Mouse (Mus musculus) MEL (cell line): ENCODE results near the gene Grm5. TPM values are rescaled to one million over a fixed set of nuclear protein-coding genes. Genes with fewer than 3 reads are reported as not detected.
A peak's percentile ranks its signal among the peaks of the same experiment; 100 is the strongest.

Source experiments
- DNase-seq: peaks from one replicate; pipeline ENCODE4 v3.0.0; 2011; ENCODE audit warnings: low read depth, low spot score
- H3K27ac ChIP-seq: 2 replicates; pipeline ENCODE4 v1.5.1; 2012; ENCODE audit warnings: low read depth, mild to moderate bottlenecking, control low read depth, low read length, moderate library complexity; ENCODE audit not compliant: control insufficient read depth
- H3K27me3 ChIP-seq, 2 experiments: fragments of 150-350 bp in 1 of 2; sonication (generic) in 1 of 2; 2 replicates each; pipeline ENCODE4 v1.6.1; 2012; ENCODE audit warnings: low read length in 2 of 2, mild to moderate bottlenecking in 2 of 2, improper control_type of control experiment in 1 of 2, moderate library complexity in 1 of 2; ENCODE audit not compliant: insufficient read depth in 2 of 2, control insufficient read depth in 1 of 2
- H3K36me3 ChIP-seq, 2 experiments: 2 replicates each; pipeline ENCODE4 v1.6.1; 2012 to 2014; ENCODE audit warnings: low read length in 2 of 2, improper control_type of control experiment in 1 of 2, inconsistent platforms in 1 of 2, mild to moderate bottlenecking in 1 of 2; ENCODE audit not compliant: insufficient read depth in 2 of 2, control insufficient read depth in 1 of 2
- H3K4me1 ChIP-seq, 2 experiments: fragments of 150-350 bp in 1 of 2; sonication (generic) in 1 of 2; 2 replicates each; pipeline ENCODE4 v1.6.1; 2012; ENCODE audit warnings: low read length in 2 of 2, improper control_type of control experiment in 1 of 2, mild to moderate bottlenecking in 1 of 2; ENCODE audit not compliant: insufficient read depth in 2 of 2, control insufficient read depth in 1 of 2
- H3K4me3 ChIP-seq, 2 experiments: fragments of 150-350 bp in 1 of 2; sonication (generic) in 1 of 2; 2 replicates each; pipeline ENCODE4 v1.5.1; 2012; ENCODE audit warnings: low read depth in 2 of 2, low read length in 2 of 2, mild to moderate bottlenecking in 2 of 2, moderate library complexity in 2 of 2, control low read depth in 1 of 2, improper control_type of control experiment in 1 of 2; ENCODE audit not compliant: control insufficient read depth in 1 of 2, insufficient read depth in 1 of 2
- H3K79me2 ChIP-seq: 2 replicates; pipeline ENCODE4 v1.6.1; 2012; ENCODE audit warnings: mild to moderate bottlenecking, low read length, moderate library complexity; ENCODE audit not compliant: control insufficient read depth, poor library complexity, insufficient read depth
- H3K9ac ChIP-seq: 2 replicates; pipeline ENCODE4 v1.6.1; 2012; ENCODE audit warnings: low read depth, mild to moderate bottlenecking, control low read depth, low read length, moderate library complexity; ENCODE audit not compliant: control insufficient read depth, poor library complexity, severe bottlenecking
- H3K9me3 ChIP-seq: fragments of 150-350 bp; sonication (generic); replicated peaks from 2 replicates; pipeline ENCODE4 v1.6.1; 2012; ENCODE audit warnings: mild to moderate bottlenecking, low read length, improper control_type of control experiment, moderate library complexity; ENCODE audit not compliant: insufficient read depth
- CTCF ChIP-seq, 3 experiments: IDR thresholded peaks in 2 of 3; conservative IDR thresholded peaks in 1 of 3; 2 replicates each; pipeline ENCODE4 v1.5.1; 2011 to 2012; ENCODE audit warnings: low read length in 3 of 3, low read depth in 2 of 3, mild to moderate bottlenecking in 2 of 3, improper control_type of control experiment in 1 of 3, inconsistent platforms in 1 of 3, mixed read lengths in 1 of 3, moderate library complexity in 1 of 3; ENCODE audit not compliant: control insufficient read depth in 1 of 3, insufficient read depth in 1 of 3, poor library complexity in 1 of 3, severe bottlenecking in 1 of 3
- ELF1 ChIP-seq: IDR thresholded peaks from 2 replicates; pipeline ENCODE4 v1.6.1; 2014; ENCODE audit warnings: low read depth, mild to moderate bottlenecking, inconsistent platforms, low read length, improper control_type of control experiment, moderate library complexity
- EP300 ChIP-seq, 2 experiments: IDR thresholded peaks; 2 replicates each; pipeline ENCODE4 v1.6.1; 2011; ENCODE audit warnings: improper control_type of control experiment in 2 of 2, low read length in 2 of 2, low read depth in 1 of 2, mild to moderate bottlenecking in 1 of 2
- ETS1 ChIP-seq: IDR thresholded peaks from 2 replicates; pipeline ENCODE4 v1.6.1; 2012; ENCODE audit warnings: low read depth, mild to moderate bottlenecking, inconsistent platforms, low read length, improper control_type of control experiment, moderate library complexity
- GATA1 ChIP-seq: IDR thresholded peaks from 2 replicates; pipeline ENCODE4 v1.6.1; 2011; ENCODE audit warnings: low read depth, low read length, improper control_type of control experiment
- JUND ChIP-seq: IDR thresholded peaks from 2 replicates; pipeline ENCODE4 v1.6.1; 2011; ENCODE audit warnings: low read depth, mild to moderate bottlenecking, improper control_type of control experiment, low read length
- KAT2A ChIP-seq: conservative IDR thresholded peaks from 2 replicates; pipeline ENCODE4 v1.6.1; 2012; ENCODE audit warnings: low read depth, low read length, improper control_type of control experiment, inconsistent platforms
- MAX ChIP-seq: IDR thresholded peaks from 2 replicates; pipeline ENCODE4 v1.6.1; 2011; ENCODE audit warnings: low read length, improper control_type of control experiment
- MAZ ChIP-seq: IDR thresholded peaks from 2 replicates; pipeline ENCODE4 v1.6.1; 2012; ENCODE audit warnings: low read depth, mild to moderate bottlenecking, inconsistent platforms, low read length, improper control_type of control experiment
- MEF2A ChIP-seq: IDR thresholded peaks from 2 replicates; pipeline ENCODE4 v1.6.1; 2014; ENCODE audit warnings: low read depth, mild to moderate bottlenecking, inconsistent platforms, low read length, improper control_type of control experiment; ENCODE audit not compliant: poor library complexity, insufficient replicate concordance, severe bottlenecking; ENCODE audit errors: extremely low read depth
- MYB ChIP-seq: IDR thresholded peaks from 2 replicates; pipeline ENCODE4 v1.6.1; 2011; ENCODE audit warnings: mild to moderate bottlenecking, low read depth, low read length, improper control_type of control experiment
- NELFE ChIP-seq: IDR thresholded peaks from 2 replicates; pipeline ENCODE4 v1.6.1; 2011; ENCODE audit warnings: low read depth, low read length, improper control_type of control experiment
- NRF1 ChIP-seq: IDR thresholded peaks from 2 replicates; pipeline ENCODE4 v1.6.1; 2014; ENCODE audit warnings: low read depth, mild to moderate bottlenecking, inconsistent platforms, low read length, improper control_type of control experiment, moderate library complexity; ENCODE audit not compliant: poor library complexity, insufficient read depth, severe bottlenecking
- RAD21 ChIP-seq: IDR thresholded peaks from 2 replicates; pipeline ENCODE4 v1.6.1; 2011; ENCODE audit warnings: mild to moderate bottlenecking, low read depth, low read length, improper control_type of control experiment
- RCOR1 ChIP-seq: IDR thresholded peaks from 2 replicates; pipeline ENCODE4 v1.6.1; 2012; ENCODE audit warnings: low read depth, mild to moderate bottlenecking, inconsistent platforms, low read length, improper control_type of control experiment
- SIN3A ChIP-seq: IDR thresholded peaks from 2 replicates; pipeline ENCODE4 v1.6.1; 2012; ENCODE audit warnings: low read length, improper control_type of control experiment, inconsistent platforms
- SMC3 ChIP-seq: IDR thresholded peaks from 2 replicates; pipeline ENCODE4 v1.6.1; 2011; ENCODE audit warnings: low read depth, low read length, improper control_type of control experiment
- UBTF ChIP-seq: IDR thresholded peaks from 2 replicates; pipeline ENCODE4 v1.6.1; 2012; ENCODE audit warnings: low read depth, mild to moderate bottlenecking, inconsistent platforms, low read length, improper control_type of control experiment, moderate library complexity, borderline replicate concordance; ENCODE audit not compliant: insufficient read depth
- ZC3H11A ChIP-seq: IDR thresholded peaks from 2 replicates; pipeline ENCODE4 v1.6.1; 2012; ENCODE audit warnings: low read depth, mild to moderate bottlenecking, inconsistent platforms, low read length, improper control_type of control experiment
- ZKSCAN1 ChIP-seq: IDR thresholded peaks from 2 replicates; pipeline ENCODE4 v1.6.1; 2012; ENCODE audit warnings: low read depth, mild to moderate bottlenecking, inconsistent platforms, low read length, improper control_type of control experiment, moderate library complexity
- ZNF384 ChIP-seq: IDR thresholded peaks from 2 replicates; pipeline ENCODE4 v1.6.1; 2012; ENCODE audit warnings: low read depth, mild to moderate bottlenecking, inconsistent platforms, low read length, improper control_type of control experiment
- polyA plus RNA-seq, 2 experiments: library from polyadenylated mRNA; stranded (reverse) in 1 of 2; unstranded in 1 of 2; fragments of >175 nt in 1 of 2; fragments of >200 nt in 1 of 2; gene quantifications; 2 replicates each; pipeline versions ENCODE4 v1.2.1 to v1.2.4; 2012; ENCODE audit warnings: low replicate concordance in 2 of 2, low read depth in 1 of 2; ENCODE audit not compliant: insufficient read length in 2 of 2, insufficient read depth in 1 of 2, missing spikeins in 1 of 2
- total RNA-seq: library from RNA; depleted of rRNA; stranded (reverse); fragments of 300-350 nt; gene quantifications from 2 replicates; pipeline ENCODE4 v1.2.3, GENCODE M21; 2012

Grm5 gene
- total and polyA plus RNA-seq, 3 experiments, result 0.39 to 0.46 TPM; not detected in 1

DNA sequence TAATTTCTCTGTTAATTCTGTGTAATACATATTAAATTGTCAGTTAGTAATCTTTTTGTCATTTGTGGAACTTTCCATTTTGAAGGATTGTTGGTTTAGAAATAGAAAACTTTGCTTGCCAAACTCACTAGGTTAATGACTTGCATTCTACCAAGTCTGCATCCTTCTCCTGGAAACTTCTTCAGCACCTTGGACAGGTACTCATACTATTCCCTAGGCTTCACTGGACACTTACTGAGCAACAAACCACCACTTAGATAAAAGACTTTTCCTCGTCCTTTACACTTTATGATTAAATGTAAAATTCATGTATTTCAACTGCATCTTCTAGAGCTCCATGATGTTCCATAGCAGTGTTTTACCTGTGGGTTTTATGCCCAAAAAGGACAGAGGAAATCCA, 4.0 kb downstream of the Grm5 start:
- Histone ChIP-seq H3K4me3 (no peak overlapping the region), H3K27ac (no peak overlapping the region), H3K4me1 (no peaks in the 10 kb centered on the region), H3K79me2 (no peaks in the 10 kb centered on the region), H3K36me3 (no peaks in the 10 kb centered on the region), H3K9ac (no peak overlapping the region), H3K27me3 (no peaks in the 10 kb centered on the region), H3K9me3 (no peaks in the 10 kb centered on the region)
- DNase-seq, result peak; percentile 23
- no peak for TF ChIP-seq MAZ
- no peak for TF ChIP-seq ZNF384
- TF ChIP-seq RAD21, result no peak
- no peak for TF ChIP-seq ZC3H11A
- TF ChIP-seq MYB, result no peak
- TF ChIP-seq MAX, result no peak
- no peak for TF ChIP-seq RCOR1
- no peak for TF ChIP-seq UBTF
- TF ChIP-seq JUND, result no peak

GRCm38 (mm10) chr7:87626251-87626650, 42.3 kb downstream of the Grm5 start:
- TF ChIP-seq RAD21, result no peak
- no peaks in the 10 kb centered on the region for H3K79me2 ChIP-seq
- no peak for DNase-seq
- no peak overlapping the region for H3K9ac ChIP-seq
- no peaks in the 10 kb centered on the region for H3K36me3 ChIP-seq
- no peaks in the 10 kb centered on the region for H3K4me1 ChIP-seq
- H3K27ac ChIP-seq, result no peak overlapping the region
- H3K27me3 ChIP-seq, result no peaks in the 10 kb centered on the region
- H3K9me3 ChIP-seq, result no peaks in the 10 kb centered on the region
- H3K4me3 ChIP-seq, result no peak overlapping the region

- Histone ChIP-seq H3K4me3 (no peak overlapping the region), H3K9ac (no peak overlapping the region), H3K36me3 (no peaks in the 10 kb centered on the region), H3K27me3 (no peaks in the 10 kb centered on the region), H3K27ac (no peak overlapping the region), H3K9me3 (no peaks in the 10 kb centered on the region), H3K4me1 (no peaks in the 10 kb centered on the region), H3K79me2 (no peaks in the 10 kb centered on the region)
- no peak for DNase-seq
- TF ChIP-seq EP300 (IDR thresholded peaks at IDR 0.05; ENCODE audit: low read depth in 1 of 2, low read length in 2 of 2), result no peak
- no peak for TF ChIP-seq ZC3H11A
- no peak for TF ChIP-seq KAT2A
- no peak for TF ChIP-seq NELFE
- no peak for TF ChIP-seq ZKSCAN1
- TF ChIP-seq CTCF (IDR thresholded peaks at IDR 0.05 in 2 of 3, conservative IDR thresholded peaks at IDR 0.05 in 1 of 3; ENCODE audit: control insufficient read depth in 1 of 3, insufficient read depth in 1 of 3, low read depth in 2 of 3, low read length in 3 of 3, poor library complexity in 1 of 3, severe bottlenecking in 1 of 3), result no peak
- TF ChIP-seq ETS1, result no peak
- no peak for TF ChIP-seq SMC3
- no peak for TF ChIP-seq GATA1
- TF ChIP-seq UBTF, result no peak
- no peak for TF ChIP-seq SIN3A
- TF ChIP-seq MEF2A, result no peak
- no peak for TF ChIP-seq RCOR1
- no peak for TF ChIP-seq MAX
- no peak for TF ChIP-seq RAD21
- TF ChIP-seq NRF1, result no peak
- no peak for TF ChIP-seq ELF1
These were observed 51.6 kb downstream of the Grm5 start for GRCm38 (mm10) chr7:87635530-87635929.
